Mouse (Mus musculus) heart, postnatal 0 days (tissue): ENCODE measurements around the gene Slc25a27. TPM values are rescaled to one million over a fixed set of nuclear protein-coding genes. Genes with fewer than 3 reads are reported as not detected.

ENCODE experiments used
- ATAC-seq: fragments of 200-750 bp; cut with Nextera tagmentation; 2 replicates; pipeline ENCODE4 v1.8.0; 2017; ENCODE audit warnings: low read depth, moderate number of reproducible peaks, moderate library complexity; ENCODE audit not compliant: insufficient read depth
- DNase-seq: peaks from one replicate; pipeline ENCODE4 v3.0.0-alpha.2; 2016; ENCODE audit warnings: low spot score
- H3K27ac ChIP-seq: fragments of 300-500 bp; sonication (generic); 2 replicates; pipeline ENCODE4 v1.5.1; 2014; ENCODE audit warnings: low read depth, mild to moderate bottlenecking
- H3K27me3 ChIP-seq: fragments of 300-500 bp; sonication (generic); 2 replicates; pipeline ENCODE4 v1.6.1; 2014; ENCODE audit warnings: low read length, mixed read lengths; ENCODE audit not compliant: control insufficient read depth, insufficient read depth
- H3K36me3 ChIP-seq: fragments of 300-500 bp; sonication (generic); replicated peaks from 2 replicates; pipeline ENCODE4 v1.6.1; 2014; ENCODE audit warnings: low read length, mixed read lengths; ENCODE audit not compliant: control insufficient read depth, insufficient read depth
- H3K4me1 ChIP-seq: fragments of 300-500 bp; sonication (generic); 2 replicates; pipeline ENCODE4 v1.6.1; 2014; ENCODE audit warnings: antibody characterized with exemption; ENCODE audit not compliant: control insufficient read depth, insufficient read depth
- H3K4me2 ChIP-seq: fragments of 300-500 bp; sonication (generic); 2 replicates; pipeline ENCODE4 v1.6.1; 2014; ENCODE audit warnings: low read depth, mild to moderate bottlenecking, low read length, moderate library complexity
- H3K4me3 ChIP-seq: fragments of 300-500 bp; sonication (generic); 2 replicates; pipeline ENCODE4 v1.5.1; 2014; ENCODE audit warnings: low read depth, low read length
- H3K9ac ChIP-seq: fragments of 300-500 bp; sonication (generic); replicated peaks from 2 replicates; pipeline ENCODE4 v1.6.1; 2014; ENCODE audit warnings: low read depth, low read length, mixed read lengths
- H3K9me3 ChIP-seq: fragments of 300-500 bp; sonication (generic); replicated peaks from 2 replicates; pipeline ENCODE4 v1.6.1; 2016; ENCODE audit warnings: low read length; ENCODE audit not compliant: control insufficient read depth
- CTCF ChIP-seq: IDR thresholded peaks from 2 replicates; pipeline ENCODE4 v1.5.1; 2016; ENCODE audit warnings: antibody characterized with exemption, control low read depth, low read depth
- EP300 ChIP-seq: IDR thresholded peaks from 2 replicates; pipeline ENCODE4 v1.6.1; 2016; ENCODE audit warnings: antibody characterized with exemption, low read depth
- WGBS: fragments of 180-500 bp; shearing (Covaris S2); extraction: QIAGEN DNeasy Blood & Tissue Kit; methylation state at CpG from one replicate; pipeline ENCODE4 v1.1.7; 2014; 5-methylcytosine and 5-hydroxymethylcytosine counted together
- polyA plus RNA-seq: library from polyadenylated mRNA; unstranded; fragments of >200 nt; fragmentation: Nextera tagmentation; extraction: Ambion mirVana; gene quantifications from 2 replicates; pipeline ENCODE4 v1.2.1, GENCODE M21; 2015
- total RNA-seq: library from RNA; depleted of rRNA; stranded (reverse); fragments of >200 nt; gene quantifications from 2 replicates; pipeline ENCODE4 v1.2.3, GENCODE M21; 2014; ENCODE audit warnings: low replicate concordance

Gene Slc25a27
- total and polyA plus RNA-seq, 2 experiments from 2014 or later: 7.8 to 7.9 TPM

- TF ChIP-seq EP300 (no peak), CTCF (no peak)
- Histone ChIP-seq H3K36me3 (peaks cover 17% of the 10 kb centered on the region; the same call in 1 of the 2 replicates), H3K27ac (no peak overlapping the region), H3K27me3 (no peaks in the 10 kb centered on the region), H3K4me2 (no peak overlapping the region), H3K4me1 (peaks cover 12% of the 10 kb centered on the region), H3K4me3 (no peak overlapping the region), H3K9me3 (no peaks in the 10 kb centered on the region), H3K9ac (no peak overlapping the region)
- 71% methylated on average over 3 of the region's 3 CpGs for WGBS
- ATAC-seq (no peak), DNase-seq (no peak)
These were observed 21.9 kb downstream of the Slc25a27 start for GRCm38 (mm10) chr17:43645136-43645535.

DNA sequence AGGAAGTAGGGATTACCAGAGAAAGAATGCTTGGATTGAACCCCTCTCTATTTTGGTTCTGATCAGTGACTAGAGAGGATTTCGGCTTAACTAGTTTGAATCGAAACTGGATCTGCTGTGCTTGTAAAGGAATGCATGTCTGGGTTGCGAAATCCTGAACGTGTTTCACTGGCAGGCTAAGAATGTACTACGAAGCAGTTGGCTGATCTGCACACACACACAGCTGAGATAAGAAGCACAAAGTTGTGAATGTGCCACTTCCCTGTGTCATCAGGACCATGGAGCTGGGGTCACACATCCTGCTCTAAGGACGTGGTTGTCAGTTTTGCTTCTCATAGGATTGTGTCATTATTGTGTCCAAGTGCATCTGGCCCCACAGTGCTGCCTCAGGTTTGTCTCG lies 22.6 kb downstream of the Slc25a27 start:
- 6% methylated on average over 7 of the region's 7 CpGs for WGBS
- peak; percentile 81 for ATAC-seq
- Histone ChIP-seq H3K4me3 (no peak overlapping the region), H3K27ac (no peak overlapping the region), H3K4me1 (peaks cover 12% of the 10 kb centered on the region), H3K27me3 (no peaks in the 10 kb centered on the region), H3K9me3 (no peaks in the 10 kb centered on the region), H3K36me3 (peaks cover 17% of the 10 kb centered on the region; the same call in 1 of the 2 replicates), H3K9ac (no peak overlapping the region), H3K4me2 (peak overlapping the region; percentile 30; the same call in 1 of the 2 replicates)
- peak; percentile 62 for DNase-seq
- TF ChIP-seq CTCF: no peak
- no peak for TF ChIP-seq EP300

GRCm38 (mm10) chr17:43643191-43643590 lies 23.8 kb downstream of the Slc25a27 start:
- DNase-seq (no peak), ATAC-seq (no peak)
- no peak for TF ChIP-seq EP300
- no peak for TF ChIP-seq CTCF
- WGBS: 68% methylated on average over 7 of the region's 7 CpGs
- H3K27ac ChIP-seq: no peak overlapping the region
- H3K27me3 ChIP-seq: no peaks in the 10 kb centered on the region
- H3K4me2 ChIP-seq: no peak overlapping the region
- H3K9me3 ChIP-seq: no peaks in the 10 kb centered on the region
- peaks cover 12% of the 10 kb centered on the region for H3K4me1 ChIP-seq
- H3K36me3 ChIP-seq: peaks cover 17% of the 10 kb centered on the region; the same call in 1 of the 2 replicates
- H3K9ac ChIP-seq: no peak overlapping the region
- no peak overlapping the region for H3K4me3 ChIP-seq

- Histone ChIP-seq H3K27ac (no peak overlapping the region), H3K9me3 (no peaks in the 10 kb centered on the region), H3K4me2 (no peak overlapping the region), H3K36me3 (peaks cover 10% of the 10 kb centered on the region; the same call in 1 of the 2 replicates), H3K9ac (no peak overlapping the region), H3K4me3 (no peak overlapping the region), H3K27me3 (no peaks in the 10 kb centered on the region), H3K4me1 (peaks cover 12% of the 10 kb centered on the region)
- TF ChIP-seq EP300 (no peak), CTCF (no peak)
- no peak for DNase-seq
- WGBS: 76% methylated on average over 1 of the region's 1 CpGs
- no peak for ATAC-seq
These were observed 26.2 kb downstream of the Slc25a27 start for GRCm38 (mm10) chr17:43640825-43641224.

DNA sequence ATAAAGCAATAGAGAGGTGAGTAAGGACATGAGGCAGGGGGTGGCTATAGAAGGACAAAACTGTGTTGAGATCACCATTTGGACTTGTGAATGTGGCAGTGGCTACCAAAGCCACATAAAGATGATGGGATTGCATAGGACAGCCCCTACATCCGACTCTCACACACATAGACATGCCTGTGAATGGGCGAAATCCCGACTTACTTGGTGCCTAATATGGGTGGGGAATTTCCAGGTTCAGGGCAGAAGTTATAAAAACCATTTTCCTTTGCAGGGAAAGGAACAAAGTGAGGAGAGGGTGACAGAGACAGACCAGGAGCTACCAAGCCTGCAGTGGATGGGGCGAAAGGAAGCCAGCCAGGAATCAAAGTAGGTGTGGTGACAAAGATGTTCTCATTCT lies 29.9 kb downstream of the Slc25a27 start:
- ATAC-seq: no peak
- DNase-seq: no peak
- no peak overlapping the region for H3K4me2 ChIP-seq
- H3K9ac ChIP-seq: no peak overlapping the region
- H3K27me3 ChIP-seq: 0 out of 2 replicates have a peak, but pooled peaks cover 3% of the 10 kb centered on the region
- no peaks in the 10 kb centered on the region for H3K4me1 ChIP-seq
- H3K9me3 ChIP-seq: no peaks in the 10 kb centered on the region
- H3K4me3 ChIP-seq: no peak overlapping the region
- H3K27ac ChIP-seq: no peak overlapping the region
- WGBS: 94% methylated on average over 4 of the region's 4 CpGs
- TF ChIP-seq EP300 (no peak), CTCF (no peak)
- peaks cover under 1% of the 10 kb centered on the region; the same call in 1 of the 2 replicates for H3K36me3 ChIP-seq

DNA sequence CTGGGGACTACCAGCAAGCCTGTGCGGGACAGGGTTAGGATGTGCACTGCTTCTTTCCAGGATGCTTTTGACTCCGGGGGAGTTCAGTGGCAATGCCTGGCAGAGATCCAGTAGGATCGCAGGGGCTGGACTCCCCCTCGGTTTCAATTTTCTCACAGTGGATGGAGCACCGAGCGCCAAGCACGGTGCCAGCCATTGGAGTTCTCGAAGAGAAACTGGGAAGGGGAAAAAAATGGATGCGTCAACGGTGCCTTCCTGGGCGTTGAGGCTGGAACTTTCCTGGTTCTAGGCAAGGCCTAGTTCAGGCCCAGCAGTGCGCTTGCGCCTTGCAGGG lies 36.6 kb downstream of the Slc25a27 start:
- ATAC-seq: peak; percentile 11; the same call in 1 of the 2 replicates
- TF ChIP-seq CTCF: no peak
- no peak for TF ChIP-seq EP300
- peaks cover 8% of the 10 kb centered on the region; the same call in 1 of the 2 replicates for H3K4me1 ChIP-seq
- no peak overlapping the region for H3K27ac ChIP-seq
- no peak for DNase-seq
- H3K27me3 ChIP-seq: peaks cover 43% of the 10 kb centered on the region
- no peaks in the 10 kb centered on the region for H3K36me3 ChIP-seq
- H3K4me3 ChIP-seq: peak overlapping the region; percentile 39
- H3K9me3 ChIP-seq: no peaks in the 10 kb centered on the region
- 51% methylated on average over 13 of the region's 13 CpGs for WGBS
- no peak overlapping the region for H3K9ac ChIP-seq
- peak overlapping the region; percentile 58 for H3K4me2 ChIP-seq
